Mouse (Mus musculus): ENCODE results near the gene Efnb3. TPM values are rescaled to one million over a fixed set of nuclear protein-coding genes. Genes with fewer than 3 reads are reported as not detected.
A peak's percentile ranks its signal among the peaks of the same experiment; 100 is the strongest.

The Efnb3 gene
- polyA plus RNA-seq, 1 experiment, result 0.36 TPM

GRCm38 (mm10) chr11:69521526-69522149 lies 38.4 kb downstream of the Efnb3 start:
- Histone ChIP-seq H3K27me3 (ENCODE audit: control insufficient read depth, insufficient read depth, insufficient read length) (peaks cover 13% of the 10 kb centered on the region), H3K79me2 (ENCODE audit: control insufficient read depth, insufficient read depth) (no peaks in the 10 kb centered on the region), H3K4me2 (ENCODE audit: low read depth) (no peak overlapping the region), H3K36me3 (ENCODE audit: control insufficient read depth, insufficient read depth) (no peaks in the 10 kb centered on the region), H3ac (ENCODE audit: control insufficient read depth, insufficient read length) (no peak overlapping the region), H3K4me3 (no peak overlapping the region)
- TF ChIP-seq MAX (IDR thresholded peaks at IDR 0.05; ENCODE audit: low read depth), result no peak
- TF ChIP-seq MYOD1 (IDR thresholded peaks at IDR 0.05; ENCODE audit: control insufficient read depth in 1 of 3, insufficient read length in 2 of 3, low read depth in 2 of 3), result peak in 1 of 3 experiments; percentile 17

GRCm38 (mm10) chr11:69519976-69520375 lies 40.0 kb downstream of the Efnb3 start:
- Histone ChIP-seq H3K4me2 (ENCODE audit: low read depth) (no peak overlapping the region), H3K79me2 (ENCODE audit: control insufficient read depth, insufficient read depth) (no peaks in the 10 kb centered on the region), H3K36me3 (ENCODE audit: control insufficient read depth, insufficient read depth) (no peaks in the 10 kb centered on the region), H3K4me3 (no peak overlapping the region), H3ac (ENCODE audit: control insufficient read depth, insufficient read length) (no peak overlapping the region), H3K27me3 (ENCODE audit: control insufficient read depth, insufficient read depth, insufficient read length) (peaks cover 28% of the 10 kb centered on the region)
- TF ChIP-seq MAX (IDR thresholded peaks at IDR 0.05; ENCODE audit: low read depth) (no peak), CEBPB (IDR thresholded peaks at IDR 0.05; ENCODE audit: insufficient read depth, poor library complexity, severe bottlenecking) (no peak), POLR2A (IDR thresholded peaks at IDR 0.05; ENCODE audit: insufficient read length, low read depth) (no peak), MYOG (IDR thresholded peaks at IDR 0.05; ENCODE audit: control insufficient read depth in 1 of 3, insufficient read depth in 1 of 3, insufficient read length in 2 of 3, low read depth in 2 of 3) (no peak), USF1 (IDR thresholded peaks at IDR 0.05; ENCODE audit: low read depth) (no peak), TCF12 (IDR thresholded peaks at IDR 0.05; ENCODE audit: insufficient read depth, poor library complexity, severe bottlenecking) (no peak), POLR2AphosphoS2 (IDR thresholded peaks at IDR 0.05; ENCODE audit: insufficient read length, low read depth) (no peak), E2F4 (IDR thresholded peaks at IDR 0.05; ENCODE audit: insufficient read depth) (no peak), TCF3 (IDR thresholded peaks at IDR 0.05; ENCODE audit: insufficient read length, low read depth) (no peak), REST (IDR thresholded peaks at IDR 0.05; ENCODE audit: insufficient read depth, insufficient read length) (no peak), SRF (IDR thresholded peaks at IDR 0.05; ENCODE audit: control insufficient read depth, insufficient read length, low read depth) (no peak), MYOD1 (IDR thresholded peaks at IDR 0.05; ENCODE audit: control insufficient read depth in 1 of 3, insufficient read length in 2 of 3, low read depth in 2 of 3) (no peak)

GRCm38 (mm10) chr11:69516661-69517060 lies 43.3 kb downstream of the Efnb3 start:
- Histone ChIP-seq H3K27me3 (ENCODE audit: control insufficient read depth, insufficient read depth, insufficient read length) (peaks cover 36% of the 10 kb centered on the region), H3K4me2 (ENCODE audit: low read depth) (peak overlapping the region; percentile 15), H3K4me3 (no peak overlapping the region), H3ac (ENCODE audit: control insufficient read depth, insufficient read length) (no peak overlapping the region), H3K36me3 (ENCODE audit: control insufficient read depth, insufficient read depth) (no peaks in the 10 kb centered on the region), H3K79me2 (ENCODE audit: control insufficient read depth, insufficient read depth) (no peaks in the 10 kb centered on the region)
- TF ChIP-seq POLR2AphosphoS2 (IDR thresholded peaks at IDR 0.05; ENCODE audit: insufficient read length, low read depth), result no peak
- TF ChIP-seq MYOD1 (IDR thresholded peaks at IDR 0.05; ENCODE audit: control insufficient read depth in 1 of 3, insufficient read length in 2 of 3, low read depth in 2 of 3), result no peak
- TF ChIP-seq REST (IDR thresholded peaks at IDR 0.05; ENCODE audit: insufficient read depth, insufficient read length), result no peak
- TF ChIP-seq MYOG (IDR thresholded peaks at IDR 0.05; ENCODE audit: control insufficient read depth in 1 of 3, insufficient read depth in 1 of 3, insufficient read length in 2 of 3, low read depth in 2 of 3), result no peak
- no peak for TF ChIP-seq POLR2A (IDR thresholded peaks at IDR 0.05; ENCODE audit: insufficient read length, low read depth)
- TF ChIP-seq TCF3 (IDR thresholded peaks at IDR 0.05; ENCODE audit: insufficient read length, low read depth), result no peak
- TF ChIP-seq CEBPB (IDR thresholded peaks at IDR 0.05; ENCODE audit: insufficient read depth, poor library complexity, severe bottlenecking), result no peak
- TF ChIP-seq TCF12 (IDR thresholded peaks at IDR 0.05; ENCODE audit: insufficient read depth, poor library complexity, severe bottlenecking), result no peak
- no peak for TF ChIP-seq MAX (IDR thresholded peaks at IDR 0.05; ENCODE audit: low read depth)
- TF ChIP-seq E2F4 (IDR thresholded peaks at IDR 0.05; ENCODE audit: insufficient read depth), result no peak

GRCm38 (mm10) chr11:69516151-69516640 lies 43.8 kb downstream of the Efnb3 start:
- Histone ChIP-seq H3K4me2 (ENCODE audit: low read depth) (peak overlapping the region; percentile 15), H3K79me2 (ENCODE audit: control insufficient read depth, insufficient read depth) (no peaks in the 10 kb centered on the region), H3ac (ENCODE audit: control insufficient read depth, insufficient read length) (no peak overlapping the region), H3K36me3 (ENCODE audit: control insufficient read depth, insufficient read depth) (no peaks in the 10 kb centered on the region), H3K27me3 (ENCODE audit: control insufficient read depth, insufficient read depth, insufficient read length) (peaks cover 36% of the 10 kb centered on the region), H3K4me3 (no peak overlapping the region)
- TF ChIP-seq CEBPB (IDR thresholded peaks at IDR 0.05; ENCODE audit: insufficient read depth, poor library complexity, severe bottlenecking) (no peak), POLR2AphosphoS2 (IDR thresholded peaks at IDR 0.05; ENCODE audit: insufficient read length, low read depth) (no peak), E2F4 (IDR thresholded peaks at IDR 0.05; ENCODE audit: insufficient read depth) (no peak), USF1 (IDR thresholded peaks at IDR 0.05; ENCODE audit: low read depth) (no peak), MYOD1 (IDR thresholded peaks at IDR 0.05; ENCODE audit: control insufficient read depth in 1 of 3, insufficient read length in 2 of 3, low read depth in 2 of 3) (no peak), SRF (IDR thresholded peaks at IDR 0.05; ENCODE audit: control insufficient read depth, insufficient read length, low read depth) (no peak), REST (IDR thresholded peaks at IDR 0.05; ENCODE audit: insufficient read depth, insufficient read length) (no peak)

- H3K36me3 ChIP-seq (ENCODE audit: control insufficient read depth, insufficient read depth), result no peaks in the 10 kb centered on the region
- no peaks in the 10 kb centered on the region for H3K79me2 ChIP-seq (ENCODE audit: control insufficient read depth, insufficient read depth)
- TF ChIP-seq POLR2AphosphoS2 (IDR thresholded peaks at IDR 0.05; ENCODE audit: insufficient read length, low read depth) (no peak), TCF12 (IDR thresholded peaks at IDR 0.05; ENCODE audit: insufficient read depth, poor library complexity, severe bottlenecking) (no peak), CEBPB (IDR thresholded peaks at IDR 0.05; ENCODE audit: insufficient read depth, poor library complexity, severe bottlenecking) (no peak), MAX (IDR thresholded peaks at IDR 0.05; ENCODE audit: low read depth) (no peak), E2F4 (IDR thresholded peaks at IDR 0.05; ENCODE audit: insufficient read depth) (no peak), TCF3 (IDR thresholded peaks at IDR 0.05; ENCODE audit: insufficient read length, low read depth) (no peak), MYOG (IDR thresholded peaks at IDR 0.05; ENCODE audit: control insufficient read depth in 1 of 3, insufficient read depth in 1 of 3, insufficient read length in 2 of 3, low read depth in 2 of 3) (no peak), SRF (IDR thresholded peaks at IDR 0.05; ENCODE audit: control insufficient read depth, insufficient read length, low read depth) (no peak), USF1 (IDR thresholded peaks at IDR 0.05; ENCODE audit: low read depth) (no peak), MYOD1 (IDR thresholded peaks at IDR 0.05; ENCODE audit: control insufficient read depth in 1 of 3, insufficient read length in 2 of 3, low read depth in 2 of 3) (no peak), REST (IDR thresholded peaks at IDR 0.05; ENCODE audit: insufficient read depth, insufficient read length) (no peak)
- H3K27me3 ChIP-seq (ENCODE audit: control insufficient read depth, insufficient read depth, insufficient read length), result peaks cover 36% of the 10 kb centered on the region
- peak overlapping the region; percentile 21 for H3K4me2 ChIP-seq (ENCODE audit: low read depth)
- H3ac ChIP-seq (ENCODE audit: control insufficient read depth, insufficient read length), result no peak overlapping the region
- H3K4me3 ChIP-seq, result no peak overlapping the region
These were observed 46.2 kb downstream of the Efnb3 start for GRCm38 (mm10) chr11:69513840-69514239.

Measured in myocyte (in vitro differentiated cells).